8 mouse cellular contexts compared by ENCODE assay signal in genomic region chr9:65140936-65141305, GRCm38 (mm10). TPM values are rescaled to one million over a fixed set of nuclear protein-coding genes. Genes with fewer than 3 reads are reported as not detected.
DNase-seq lines count a peak whose midpoint lies in the region; ATAC-seq and TF ChIP-seq lines count a peak whose summit lies in the region.

TSS of gene Igdcc3 (plus strand) at chr9:65141189.

- peak within 1 kb of the TSS; percentile 40 for H3K4me3 ChIP-seq in thymus, adult 2 months (ENCODE audit: control insufficient read depth, insufficient read depth, low read length)
- H3K4me3 ChIP-seq in heart, embryonic 15.5 days = peak within 1 kb of the TSS; percentile 79
- peak within 1 kb of the TSS; percentile 78 for H3K4me3 ChIP-seq in limb, embryonic 12.5 days (replicated peaks)
- H3K4me3 ChIP-seq in midbrain, embryonic 16.5 days (ENCODE audit: low read depth, low read length) = peak within 1 kb of the TSS; percentile 93

- H3K36me3 ChIP-seq in thymus, adult 2 months (ENCODE audit: control insufficient read depth, insufficient read depth, low read length) = no peaks in the 10 kb centered on the region
- no peaks in the 10 kb centered on the region for H3K36me3 ChIP-seq in heart, embryonic 15.5 days
- H3K36me3 ChIP-seq in limb, embryonic 12.5 days = 0 out of 2 replicates have a peak, but pooled peaks cover under 1% of the 10 kb centered on the region
- 0 out of 2 replicates have a peak, but pooled peaks cover under 1% of the 10 kb centered on the region for H3K36me3 ChIP-seq in midbrain, embryonic 16.5 days (ENCODE audit: control insufficient read depth, insufficient read depth, low read length)

- WGBS in thymus, adult 2 months = 2% methylated on average over 37 of the region's 48 CpGs
- under 1% methylated on average over 48 of the region's 48 CpGs for WGBS in heart, embryonic 15.5 days
- WGBS in limb, embryonic 12.5 days = under 1% methylated on average over 39 of the region's 48 CpGs
- 0% methylated on average over 17 of the region's 48 CpGs for WGBS in midbrain, embryonic 16.5 days

- TF ChIP-seq POLR2A in thymus, adult 2 months (IDR thresholded peaks at IDR 0.05; ENCODE audit: control insufficient read depth, extremely low read depth, insufficient read depth, low read length, poor library complexity) = no peak

- TF ChIP-seq CTCF in thymus, adult 2 months (IDR thresholded peaks at IDR 0.05; ENCODE audit: borderline replicate concordance, control insufficient read depth, extremely low read depth, insufficient read depth, low read length, poor library complexity) = no peak

- ATAC-seq in heart, embryonic 15.5 days (replicated peaks; ENCODE audit: insufficient number of reproducible peaks, insufficient read depth, low FRiP score, low read depth) = peak; percentile 63
- ATAC-seq in limb, embryonic 12.5 days (ENCODE audit: insufficient number of reproducible peaks, insufficient read depth, low FRiP score, low TSS enrichment, low read depth) = peak; percentile 38; the same call in 1 of the 2 replicates
- ATAC-seq in midbrain, embryonic 16.5 days = peak; percentile 79

- no peak within 1 kb of the TSS for H3K27ac ChIP-seq in thymus, adult 2 months (ENCODE audit: control insufficient read depth, insufficient read depth, low read length)
- peak within 1 kb of the TSS; percentile 60 for H3K27ac ChIP-seq in heart, embryonic 15.5 days
- peak within 1 kb of the TSS; percentile 88 for H3K27ac ChIP-seq in limb, embryonic 12.5 days
- H3K27ac ChIP-seq in midbrain, embryonic 16.5 days (ENCODE audit: low read length) = peak within 1 kb of the TSS; percentile 94

- no peaks in the 10 kb centered on the region for H3K9me3 ChIP-seq in heart, embryonic 15.5 days (replicated peaks)
- no peaks in the 10 kb centered on the region for H3K9me3 ChIP-seq in limb, embryonic 12.5 days
- no peaks in the 10 kb centered on the region for H3K9me3 ChIP-seq in midbrain, embryonic 16.5 days (replicated peaks; ENCODE audit: control insufficient read depth, low read length, poor library complexity, severe bottlenecking)

- peak; percentile 70 to 81 for DNase-seq in cerebellum, postnatal 10 days
- no peak for DNase-seq in cerebellum, adult 9-11 months
- no peak for DNase-seq in thymus, adult 2 months
- no peak for DNase-seq in thymus, postnatal 0 days (ENCODE audit: low spot score)
- DNase-seq in thymus, postnatal 25 days = no peak

- peaks cover 22% of the 10 kb centered on the region for H3K27me3 ChIP-seq in thymus, adult 2 months (ENCODE audit: control insufficient read depth, insufficient read depth, low read length)
- H3K27me3 ChIP-seq in heart, embryonic 15.5 days = peaks cover 45% of the 10 kb centered on the region
- peaks cover 18% of the 10 kb centered on the region; the same call in 1 of the 2 replicates for H3K27me3 ChIP-seq in limb, embryonic 12.5 days
- no peaks in the 10 kb centered on the region; the same call in 1 of the 2 replicates for H3K27me3 ChIP-seq in midbrain, embryonic 16.5 days (ENCODE audit: control insufficient read depth, insufficient read depth, low read depth, low read length)

- H3K4me2 ChIP-seq in heart, embryonic 15.5 days = peak within 1 kb of the TSS; percentile 100
- peak within 1 kb of the TSS; percentile 88 for H3K4me2 ChIP-seq in limb, embryonic 12.5 days
- H3K4me2 ChIP-seq in midbrain, embryonic 16.5 days (ENCODE audit: low read length) = peak within 1 kb of the TSS; percentile 96

- peak within 1 kb of the TSS; percentile 78 for H3K9ac ChIP-seq in heart, embryonic 15.5 days
- H3K9ac ChIP-seq in limb, embryonic 12.5 days (replicated peaks) = peak within 1 kb of the TSS; percentile 83
- peak within 1 kb of the TSS; percentile 97 for H3K9ac ChIP-seq in midbrain, embryonic 16.5 days (ENCODE audit: low read depth, low read length)

- peaks cover 13% of the 10 kb centered on the region for H3K4me1 ChIP-seq in thymus, adult 2 months (replicated peaks; ENCODE audit: control insufficient read depth, insufficient read depth, low read length)
- H3K4me1 ChIP-seq in heart, embryonic 15.5 days (replicated peaks) = peaks cover 17% of the 10 kb centered on the region
- peaks cover 28% of the 10 kb centered on the region for H3K4me1 ChIP-seq in limb, embryonic 12.5 days (replicated peaks)
- peaks cover 18% of the 10 kb centered on the region for H3K4me1 ChIP-seq in midbrain, embryonic 16.5 days (ENCODE audit: control insufficient read depth, insufficient read depth, low read length)

RNA-seq across cellular contexts. Expression of gene Igdcc3, which starts in this region (rescaled TPM):
- 0.07 and 0.13 TPM in 2 replicates for polyA plus RNA-seq in thymus, adult 2 months (2012; rRNA removed)
- 0.09 TPM in 1 of 2 replicates, not detected in the other for polyA plus RNA-seq in thymus, postnatal 0 days (2015; fragmentation: Nextera tagmentation; extraction: Ambion mirVana)
- 0.19 and 0.71 TPM in 2 replicates for polyA plus RNA-seq in heart, embryonic 15.5 days (2015; fragmentation: Nextera tagmentation; extraction: Ambion mirVana)
- 6.2 and 6.4 TPM in 2 replicates for polyA plus RNA-seq in limb, embryonic 12.5 days (2016; fragmentation: Nextera tagmentation; extraction: Ambion mirVana)
- 8.7 and 9.1 TPM in 2 replicates for polyA plus RNA-seq in midbrain, embryonic 16.5 days (2015; fragmentation: Nextera tagmentation; extraction: Ambion mirVana)

Comparison
In these comparisons a context has a peak if more than half of its experiments do, and no peak if none do; other contexts are left out.
1. DNase-seq: peak in cerebellum, postnatal 10 days (2 of 2); none in cerebellum, adult 9-11 months (single experiment), thymus, adult 2 months (single experiment), thymus, postnatal 0 days (single experiment) and thymus, postnatal 25 days (single experiment).
2. Peak in ATAC-seq, H3K4me3 ChIP-seq, H3K27ac ChIP-seq, H3K9ac ChIP-seq and H3K4me2 ChIP-seq in heart, embryonic 15.5 days; RNA of the gene not detected or under 1 TPM.
3. H3K4me3 ChIP-seq: peak in every context shown above with its lines; median percentile 93 in midbrain, embryonic 16.5 days; 79 in heart, embryonic 15.5 days; 78 in limb, embryonic 12.5 days; 40 in thymus, adult 2 months.
4. Peak in every context shown above with its lines, with median percentiles within 50 percentile points of each other: ATAC-seq, H3K4me2 ChIP-seq and H3K9ac ChIP-seq.